Mouse (Mus musculus): ENCODE measurements around the gene Cd109.

Gene Cd109

GRCm38 (mm10) chr9:78646008-78646777, 30.8 kb downstream of the Cd109 start:
- DNase-seq (ENCODE audit: low spot score): peak; percentile 9

DNA sequence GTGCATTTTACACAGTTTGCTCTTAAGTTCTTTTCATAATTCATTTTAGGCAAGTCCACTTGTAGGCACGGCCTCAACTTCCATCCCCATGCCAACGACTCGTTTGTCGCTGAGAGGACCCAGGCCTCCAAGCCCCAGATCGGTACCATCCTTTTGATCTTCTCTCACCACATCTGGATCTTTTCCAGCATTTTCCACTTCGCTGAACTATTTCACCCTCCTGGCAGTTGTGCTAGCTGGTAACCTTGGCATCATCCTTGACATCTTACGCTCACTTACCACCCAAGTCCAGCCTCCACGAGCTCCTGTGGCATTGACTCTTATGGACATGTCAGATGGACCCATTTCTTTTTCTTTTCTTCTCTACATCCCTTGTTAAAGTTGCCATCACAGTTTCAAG, 33.3 kb downstream of the Cd109 start:
- no peak for DNase-seq (ENCODE audit: low spot score)

- no peak for DNase-seq (ENCODE audit: low spot score)
These were observed 34.1 kb downstream of the Cd109 start for GRCm38 (mm10) chr9:78649398-78649797.

GRCm38 (mm10) chr9:78657564-78657963, 42.2 kb downstream of the Cd109 start:
- DNase-seq (ENCODE audit: low spot score): no peak

- no peak for DNase-seq (ENCODE audit: low spot score)
These were observed 56.2 kb downstream of the Cd109 start for GRCm38 (mm10) chr9:78671446-78671985.

DNA sequence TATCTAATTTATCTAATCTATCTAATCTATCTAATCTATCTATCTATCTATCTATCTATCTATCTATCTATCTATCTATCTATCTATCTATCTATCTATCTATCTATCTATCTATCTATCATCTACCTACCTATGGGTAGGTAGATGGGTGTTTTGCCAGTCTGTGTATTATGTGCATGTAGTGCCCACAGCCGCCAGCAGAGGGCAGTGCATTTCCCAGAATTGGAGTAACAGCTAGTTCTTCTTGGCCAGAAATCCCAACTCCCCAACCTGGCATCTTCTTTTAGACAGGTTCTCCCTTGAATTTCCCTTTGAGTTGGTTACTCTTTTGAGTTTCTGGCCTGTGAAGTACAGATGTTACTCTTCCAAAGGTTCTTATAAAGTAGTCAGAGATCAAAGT, 85.3 kb downstream of the Cd109 start:
- DNase-seq (ENCODE audit: low spot score): peak; percentile 14

GRCm38 (mm10) chr9:78702509-78703239, 87.3 kb downstream of the Cd109 start:
- no peak for DNase-seq (ENCODE audit: low spot score)

- no peak for DNase-seq (ENCODE audit: low spot score)
These were observed 105.8 kb downstream of the Cd109 start for GRCm38 (mm10) chr9:78720888-78721798.

- DNase-seq (ENCODE audit: low spot score): no peak
These were observed 116.6 kb downstream of the Cd109 start for GRCm38 (mm10) chr9:78731931-78732330.

DNA sequence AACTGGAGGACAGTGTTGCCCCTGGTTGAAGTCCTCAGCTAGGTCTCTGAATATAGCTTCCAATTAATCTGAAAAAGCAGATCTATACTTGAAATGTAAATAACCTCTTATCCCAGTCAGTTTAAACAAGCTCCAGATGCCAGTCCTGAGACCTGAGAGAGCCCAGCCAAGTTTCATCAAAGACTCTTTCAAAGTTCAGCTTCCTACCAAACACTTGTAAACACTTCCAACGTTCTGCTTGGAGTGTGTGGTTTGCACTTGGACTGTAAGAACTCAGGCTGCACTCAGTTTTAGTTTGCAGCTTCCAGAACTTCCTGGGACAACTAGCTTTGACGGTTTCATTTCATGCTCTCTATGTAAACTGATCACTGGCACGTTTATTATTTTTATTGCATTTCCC, 120.2 kb downstream of the Cd109 start:
- DNase-seq (ENCODE audit: low spot score): no peak

- no peak for DNase-seq (ENCODE audit: low spot score)
These were observed 126.7 kb downstream of the Cd109 start for GRCm38 (mm10) chr9:78742012-78742411.

GRCm38 (mm10) chr9:78750246-78750645, 134.9 kb downstream of the Cd109 start:
- no peak for DNase-seq (ENCODE audit: low spot score)

Data from testis, postnatal 14 days (tissue).